In genomic region chr10:79780664-79781015, GRCm38 (mm10) we compare ENCODE assay signal across 1 mouse cellular context.
TF ChIP-seq lines count a peak whose summit lies in the region.

No protein-coding gene starts in this region.

TF ChIP-seq in ES-E14, 5 proteins besides CTCF, POLR2A, EP300 and RAD21 (continued from another document):
- TF ChIP-seq ZNF384 (IDR thresholded peaks at IDR 0.05; ENCODE audit: low read depth, low read length), result no peak
- no peak for TF ChIP-seq ZC3H11A (IDR thresholded peaks at IDR 0.05; ENCODE audit: borderline replicate concordance, low read depth, low read length)
- TF ChIP-seq MAFK (IDR thresholded peaks at IDR 0.05; ENCODE audit: insufficient read depth, low read depth, low read length), result no peak
- no peak for TF ChIP-seq CHD2 (IDR thresholded peaks at IDR 0.05; ENCODE audit: low read depth, low read length)
TF ChIP-seq in ES-E14: peak in this region for 0.
